Mouse (Mus musculus) hindbrain, embryonic 16.5 days (tissue): ENCODE measurements around the gene Smap2. TPM values are rescaled to one million over a fixed set of nuclear protein-coding genes. Genes with fewer than 3 reads are reported as not detected.

Source experiments
- ATAC-seq: fragments of 200-750 bp; cut with Nextera tagmentation; 2 replicates; pipeline ENCODE4 v1.8.0; 2017; ENCODE audit warnings: moderate TSS enrichment, moderate library complexity
- H3K27ac ChIP-seq: fragments of 300-500 bp; sonication (generic); 2 replicates; pipeline ENCODE4 v1.5.1; 2014; ENCODE audit warnings: low read depth, mild to moderate bottlenecking, control low read depth, low read length, moderate library complexity
- H3K27me3 ChIP-seq: fragments of 300-500 bp; sonication (generic); replicated peaks from 2 replicates; pipeline ENCODE4 v1.6.1; 2014; ENCODE audit warnings: low read length; ENCODE audit not compliant: control insufficient read depth, insufficient read depth
- H3K36me3 ChIP-seq: fragments of 300-500 bp; sonication (generic); 2 replicates; pipeline ENCODE4 v1.6.1; 2014; ENCODE audit warnings: mild to moderate bottlenecking, low read length, moderate library complexity, mixed read lengths; ENCODE audit not compliant: control insufficient read depth, insufficient read depth
- H3K4me1 ChIP-seq: fragments of 300-500 bp; sonication (generic); 2 replicates; pipeline ENCODE4 v1.6.1; 2014; ENCODE audit warnings: low read depth, low read length; ENCODE audit not compliant: control insufficient read depth, insufficient read depth
- H3K4me2 ChIP-seq: fragments of 300-500 bp; sonication (generic); 2 replicates; pipeline ENCODE4 v1.6.1; 2014; ENCODE audit warnings: mild to moderate bottlenecking, low read length, control low read depth, moderate library complexity
- H3K4me3 ChIP-seq: fragments of 300-500 bp; sonication (generic); 2 replicates; pipeline ENCODE4 v1.5.1; 2014; ENCODE audit warnings: mild to moderate bottlenecking, low read length, control low read depth, moderate library complexity
- H3K9ac ChIP-seq: fragments of 300-500 bp; sonication (generic); 2 replicates; pipeline ENCODE4 v1.6.1; 2014; ENCODE audit warnings: low read depth, mild to moderate bottlenecking, control low read depth, low read length, moderate library complexity
- H3K9me3 ChIP-seq: fragments of 300-500 bp; sonication (generic); 2 replicates; pipeline ENCODE4 v1.6.1; 2014; ENCODE audit warnings: mild to moderate bottlenecking, low read length, moderate library complexity; ENCODE audit not compliant: control insufficient read depth
- WGBS: fragments of 180-500 bp; shearing (Covaris S2); extraction: QIAGEN DNeasy Blood & Tissue Kit; methylation state at CpG from one replicate; pipeline ENCODE4 v1.1.7; 2014; 5-methylcytosine and 5-hydroxymethylcytosine counted together
- microRNA-seq: library from miRNA; unstranded; fragments of <30 nt; microRNA quantifications from one replicate; pipeline ENCODE4, GENCODE M21; 2017
- polyA plus RNA-seq: library from polyadenylated mRNA; unstranded; fragments of >200 nt; fragmentation: Nextera tagmentation; extraction: Ambion mirVana; gene quantifications from 2 replicates; pipeline ENCODE4 v1.2.1, GENCODE M21; 2015

Gene Smap2
- polyA plus RNA-seq, 1 experiment from 2014 or later: 40.9 TPM

- H3K9ac ChIP-seq: no peak overlapping the region
- H3K4me1 ChIP-seq: no peaks in the 10 kb centered on the region
- no peaks in the 10 kb centered on the region for H3K9me3 ChIP-seq
- 83% methylated on average over 3 of the region's 3 CpGs for WGBS
- H3K4me2 ChIP-seq: no peak overlapping the region
- no peaks in the 10 kb centered on the region for H3K27me3 ChIP-seq
- no peak overlapping the region for H3K4me3 ChIP-seq
- peaks cover 3% of the 10 kb centered on the region; the same call in 1 of the 2 replicates for H3K36me3 ChIP-seq
- no peak for ATAC-seq
- H3K27ac ChIP-seq: no peak overlapping the region
Observed at GRCm38 (mm10) chr4:120935006-120935405, 82.0 kb downstream of the Smap2 start.

- H3K27ac ChIP-seq: no peak overlapping the region
- H3K4me1 ChIP-seq: no peaks in the 10 kb centered on the region
- H3K27me3 ChIP-seq: no peaks in the 10 kb centered on the region
- H3K4me3 ChIP-seq: no peak overlapping the region
- no peaks in the 10 kb centered on the region for H3K9me3 ChIP-seq
- H3K4me2 ChIP-seq: no peak overlapping the region
- 96% methylated on average over 18 of the region's 18 CpGs for WGBS
- H3K9ac ChIP-seq: no peak overlapping the region
- ATAC-seq: no peak
- H3K36me3 ChIP-seq: peaks cover 3% of the 10 kb centered on the region; the same call in 1 of the 2 replicates
Observed at GRCm38 (mm10) chr4:120930736-120931135, 86.3 kb downstream of the Smap2 start.

GRCm38 (mm10) chr4:120928686-120929085 lies 88.4 kb downstream of the Smap2 start:
- Histone ChIP-seq H3K4me2 (no peak overlapping the region), H3K4me3 (no peak overlapping the region), H3K4me1 (peaks cover 3% of the 10 kb centered on the region; the same call in 1 of the 2 replicates), H3K27me3 (no peaks in the 10 kb centered on the region), H3K9me3 (no peaks in the 10 kb centered on the region), H3K9ac (no peak overlapping the region), H3K27ac (no peak overlapping the region), H3K36me3 (no peaks in the 10 kb centered on the region)
- ATAC-seq: no peak
- 89% methylated on average over 3 of the region's 3 CpGs for WGBS

- Histone ChIP-seq H3K4me1 (peaks cover 3% of the 10 kb centered on the region; the same call in 1 of the 2 replicates), H3K9ac (peak overlapping the region; percentile 82; the same call in 1 of the 2 replicates), H3K27ac (peak overlapping the region; percentile 90), H3K9me3 (peaks cover 10% of the 10 kb centered on the region; the same call in 1 of the 2 replicates), H3K36me3 (peaks cover 18% of the 10 kb centered on the region), H3K27me3 (no peaks in the 10 kb centered on the region), H3K4me2 (peak overlapping the region; percentile 84), H3K4me3 (peak overlapping the region; percentile 62)
- 12% methylated on average over 3 of the region's 3 CpGs for WGBS
- ATAC-seq: peak; percentile 53; the same call in 1 of the 2 replicates
Observed at GRCm38 (mm10) chr4:120925386-120925785, 91.7 kb downstream of the Smap2 start.

GRCm38 (mm10) chr4:120924554-120925299 lies 92.3 kb downstream of the Smap2 start, which contains the start of gene Exo5:
Exo5 (minus strand) TSS chr4:120925017.
- peaks cover 10% of the 10 kb centered on the region; the same call in 1 of the 2 replicates for H3K9me3 ChIP-seq
- H3K4me1 ChIP-seq: peaks cover 3% of the 10 kb centered on the region; the same call in 1 of the 2 replicates
- H3K9ac ChIP-seq: peak within 1 kb of the TSS; percentile 82
- H3K27me3 ChIP-seq: no peaks in the 10 kb centered on the region
- ATAC-seq: peak; percentile 98
- peaks cover 19% of the 10 kb centered on the region for H3K36me3 ChIP-seq
- H3K4me3 ChIP-seq: peak within 1 kb of the TSS; percentile 62
- under 1% methylated on average over 33 of the region's 33 CpGs for WGBS
- peak within 1 kb of the TSS; percentile 90 for H3K27ac ChIP-seq
- peak within 1 kb of the TSS; percentile 84 for H3K4me2 ChIP-seq

- WGBS: 96% methylated on average over 8 of the region's 8 CpGs
- no peak for ATAC-seq
Observed at GRCm38 (mm10) chr4:120921461-120921860, 95.6 kb downstream of the Smap2 start.

More at GRCm38 (mm10) chr4:120921461-120921860, 95.6 kb downstream of the Smap2 start:
- Histone ChIP-seq H3K4me2 (no peak overlapping the region), H3K4me1 (peaks cover 3% of the 10 kb centered on the region; the same call in 1 of the 2 replicates), H3K9ac (no peak overlapping the region), H3K36me3 (peaks cover 19% of the 10 kb centered on the region), H3K27ac (no peak overlapping the region), H3K4me3 (no peak overlapping the region), H3K27me3 (no peaks in the 10 kb centered on the region), H3K9me3 (peaks cover 10% of the 10 kb centered on the region; the same call in 1 of the 2 replicates)

Small RNA genes lying within 50 kb of the gene (microRNA-seq; reads per million reads assigned to microRNA genes)
- not detected for gene Mir7015

Other genes with a start within 250 kb of the Smap2 start
- gene Nfyc, start 185.7 kb downstream of the Smap2 start, polyA plus RNA-seq: 75.8 and 86.0 TPM in 2 replicates
- 24.0 and 28.6 TPM in 2 replicates for gene Rims3, start 162.4 kb downstream of the Smap2 start, polyA plus RNA-seq
- gene Exo5, start 92.2 kb downstream of the Smap2 start, polyA plus RNA-seq: 28.0 and 29.8 TPM in 2 replicates
- 6.1 and 6.3 TPM in 2 replicates for gene Zfp69, start 65.5 kb downstream of the Smap2 start, polyA plus RNA-seq
- gene Col9a2, start 22.1 kb upstream of the Smap2 start, polyA plus RNA-seq: 15.4 and 19.3 TPM in 2 replicates
- gene Zmpste24, start 81.0 kb upstream of the Smap2 start, polyA plus RNA-seq: 26.6 and 28.3 TPM in 2 replicates
- gene Tmco2, start 92.0 kb upstream of the Smap2 start, polyA plus RNA-seq: not detected in 2 replicates
- gene Rlf, start 197.8 kb upstream of the Smap2 start, polyA plus RNA-seq: 23.9 and 24.2 TPM in 2 replicates